Mouse (Mus musculus) A20 (cell line): ENCODE results near the gene Jazf1.
A peak's percentile ranks its signal among the peaks of the same experiment; 100 is the strongest.

Source experiments
- DNase-seq: peaks from one replicate; pipeline ENCODE4 v3.0.0-alpha.2; 2011; ENCODE audit warnings: low read depth, low spot score

Gene Jazf1

DNA sequence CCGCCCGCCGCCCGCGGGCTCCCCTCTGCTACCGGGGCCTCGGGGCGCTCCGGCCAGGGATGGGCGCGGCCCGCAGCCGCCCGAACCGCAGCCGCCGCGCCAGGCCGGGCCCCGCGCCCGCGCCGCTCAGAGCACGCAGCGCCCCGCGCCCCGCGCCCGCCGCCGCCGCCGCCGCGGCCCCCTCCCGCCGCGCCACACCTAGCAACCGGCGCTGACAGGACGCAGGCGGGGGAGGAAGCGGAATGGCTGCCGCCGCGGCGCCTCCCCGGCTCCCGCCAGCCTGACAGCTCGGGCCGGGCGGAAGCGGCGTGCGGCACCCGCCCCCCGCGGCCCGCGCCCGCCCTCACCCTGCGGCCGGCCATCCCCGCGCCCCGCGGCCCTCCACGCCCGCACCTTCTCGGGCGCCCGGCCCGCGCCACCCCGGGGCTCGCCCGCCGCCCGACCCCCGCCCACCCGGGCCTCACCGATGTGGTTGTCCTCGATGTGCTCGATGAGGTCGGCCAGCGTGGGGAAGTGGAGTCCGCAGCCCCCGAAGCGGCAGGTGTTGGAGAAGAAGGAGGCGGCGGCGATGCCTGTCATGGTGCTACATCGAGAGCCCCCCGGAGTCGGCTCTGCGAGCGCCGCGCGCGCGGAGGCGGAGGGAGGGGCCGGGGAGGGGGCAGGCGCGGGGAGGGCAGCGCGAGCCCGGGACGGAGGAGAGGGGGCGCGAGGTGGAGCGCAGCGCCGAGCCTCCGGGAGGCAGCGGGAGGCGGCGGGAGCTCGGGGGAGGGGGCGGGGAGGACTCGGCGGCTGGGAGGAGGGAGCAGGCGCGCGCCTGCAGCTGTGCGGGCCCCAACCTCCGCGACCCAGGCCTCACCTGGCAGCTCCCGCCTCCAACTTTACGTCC, at the start of gene Jazf1:
Gene Jazf1 (minus strand): TSS at position 643 of the 886 bp plus-strand sequence.
- peak; percentile 68 for DNase-seq

DNA sequence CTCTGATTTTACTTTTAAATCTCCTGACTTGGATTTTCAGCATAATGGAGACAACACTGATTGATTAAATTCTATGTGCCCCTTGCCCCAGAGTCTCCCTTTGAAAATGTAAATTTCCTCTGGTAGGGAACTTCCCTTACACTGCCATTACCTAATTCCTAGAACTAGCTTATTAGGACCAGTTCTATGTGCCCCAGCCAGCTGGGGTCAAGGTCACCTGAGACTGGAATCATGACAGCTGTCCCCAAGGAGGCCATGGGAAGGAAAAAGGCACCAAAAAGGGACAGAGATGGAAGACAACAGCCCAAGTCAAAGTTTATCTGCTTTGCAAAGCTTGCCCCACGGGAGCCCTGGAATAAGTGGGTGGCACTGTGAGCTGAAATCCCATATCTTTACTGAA, 49.4 kb upstream of the Jazf1 start:
- DNase-seq, result no peak

DNA sequence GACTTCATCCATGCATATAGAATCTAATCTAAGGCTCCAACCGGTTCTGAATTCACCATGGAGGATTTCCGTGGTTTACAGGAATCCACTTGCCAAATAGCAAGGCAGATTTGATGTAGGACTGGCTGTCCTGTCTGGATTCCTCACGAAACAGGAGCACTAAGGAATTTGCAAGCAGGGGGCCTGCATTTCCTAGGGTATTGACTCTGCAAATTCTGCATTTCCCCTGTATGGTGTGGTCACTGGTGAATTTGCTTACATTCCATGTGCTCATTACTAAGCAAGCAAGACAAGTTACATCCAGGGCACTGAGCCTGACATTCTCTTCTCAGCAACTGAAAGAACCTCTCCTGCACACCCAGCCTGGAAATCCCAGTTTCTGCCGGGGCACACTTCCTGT, 18.4 kb upstream of the Jazf1 start:
- DNase-seq, result no peak

DNA sequence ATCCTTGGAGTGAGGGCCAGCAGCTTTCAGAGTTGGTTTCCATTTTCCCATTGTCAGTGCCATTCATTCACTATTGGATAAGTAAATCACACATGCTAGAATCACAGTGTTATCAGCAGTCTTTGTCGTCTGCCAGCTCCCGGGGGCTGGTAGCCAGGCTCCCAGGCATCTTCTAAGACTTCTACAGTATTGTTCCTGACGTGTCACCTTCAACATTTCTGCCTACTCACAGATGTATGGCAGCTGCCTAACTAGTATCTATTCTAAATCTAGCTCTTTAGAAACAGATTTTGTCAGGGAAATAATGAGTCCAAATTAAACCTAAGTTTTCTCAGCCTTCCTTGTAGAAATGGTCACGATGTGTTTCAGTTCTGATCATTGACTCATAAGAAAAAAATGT, 12.8 kb upstream of the Jazf1 start:
- no peak for DNase-seq

DNA sequence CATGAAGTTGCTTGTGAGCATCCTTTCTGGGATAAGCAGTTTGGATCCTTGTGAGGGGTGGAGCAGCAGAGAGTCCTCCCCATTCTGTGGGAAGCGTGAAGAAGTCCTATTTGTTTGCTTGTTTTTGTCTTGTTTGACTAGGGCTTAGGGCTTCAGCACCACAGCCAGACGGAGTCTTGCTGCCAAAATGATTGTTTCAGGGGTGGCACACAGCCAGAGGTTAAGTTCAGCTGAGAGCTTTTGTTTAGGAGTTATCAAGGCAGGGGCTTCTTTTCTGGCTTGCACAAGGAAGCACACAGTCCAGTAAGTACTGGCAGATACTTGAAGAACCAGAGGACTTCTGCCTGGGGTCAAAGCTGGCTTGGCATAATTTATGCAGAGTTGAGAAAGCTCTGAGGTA, 10.2 kb upstream of the Jazf1 start:
- DNase-seq, result no peak

DNA sequence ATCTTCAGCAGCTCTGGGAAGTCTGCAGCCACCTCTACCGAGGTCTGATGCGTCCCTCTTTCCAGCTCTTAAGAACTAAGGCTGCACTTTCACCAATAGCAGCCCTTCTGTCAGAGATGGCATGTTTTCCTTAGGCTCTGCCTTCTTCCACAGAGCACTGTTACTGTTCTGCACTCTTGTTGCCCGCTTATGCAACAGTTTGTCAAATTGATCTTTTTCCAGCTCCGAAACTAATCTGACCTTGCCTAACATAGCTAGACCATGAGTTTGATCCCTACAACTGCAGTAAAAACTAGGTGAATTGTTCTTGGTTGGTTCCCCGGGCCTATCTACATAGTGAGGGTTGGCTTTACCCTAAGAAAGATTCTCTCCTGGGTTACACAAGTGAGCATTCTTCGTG, 3.3 kb upstream of the Jazf1 start:
- no peak for DNase-seq

DNA sequence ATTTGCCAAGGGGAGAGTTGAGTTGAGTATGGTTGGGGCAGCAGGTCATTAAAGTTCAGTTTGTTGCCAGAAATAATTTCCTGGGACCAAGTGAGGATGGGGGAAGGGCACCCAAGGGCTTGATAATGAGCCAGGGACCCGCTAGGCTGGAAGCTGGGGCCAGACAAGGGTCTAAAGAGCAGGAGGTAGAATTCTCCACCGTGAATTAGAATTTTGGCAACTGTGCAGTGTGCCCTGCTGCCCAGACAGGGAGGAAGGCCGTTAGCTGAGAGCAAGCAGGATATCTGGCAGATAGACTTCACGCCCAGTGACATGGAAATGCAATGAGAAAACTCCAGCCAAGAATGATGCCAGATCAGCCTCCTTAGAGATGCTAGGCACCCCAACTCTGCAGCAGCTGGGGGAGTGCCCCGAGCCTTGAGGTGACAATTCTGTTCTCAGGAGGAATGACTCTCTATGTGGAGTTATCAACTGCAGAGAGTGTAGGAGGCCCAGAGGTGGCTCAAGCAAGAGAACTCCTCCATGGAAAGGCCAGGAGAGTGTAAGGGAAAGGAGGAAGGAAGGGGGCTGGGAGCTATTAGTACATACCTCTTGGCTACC, 1.6 kb upstream of the Jazf1 start:
- no peak for DNase-seq

DNA sequence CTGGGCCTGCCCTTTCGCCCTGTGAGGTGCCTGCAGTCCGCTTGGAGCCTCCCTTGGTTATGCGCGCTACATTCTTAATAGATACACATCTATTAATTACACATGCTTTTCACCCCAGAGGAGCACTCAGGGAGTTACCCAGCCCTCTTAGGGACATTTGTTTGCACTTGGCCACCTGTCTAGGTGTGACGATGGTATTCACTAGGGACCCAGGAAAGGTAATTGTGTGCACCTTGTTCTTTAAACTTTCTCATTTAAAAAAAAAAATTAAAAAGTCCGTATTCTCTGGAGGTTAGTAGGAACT, 396 bp upstream of the Jazf1 start:
- no peak for DNase-seq

DNA sequence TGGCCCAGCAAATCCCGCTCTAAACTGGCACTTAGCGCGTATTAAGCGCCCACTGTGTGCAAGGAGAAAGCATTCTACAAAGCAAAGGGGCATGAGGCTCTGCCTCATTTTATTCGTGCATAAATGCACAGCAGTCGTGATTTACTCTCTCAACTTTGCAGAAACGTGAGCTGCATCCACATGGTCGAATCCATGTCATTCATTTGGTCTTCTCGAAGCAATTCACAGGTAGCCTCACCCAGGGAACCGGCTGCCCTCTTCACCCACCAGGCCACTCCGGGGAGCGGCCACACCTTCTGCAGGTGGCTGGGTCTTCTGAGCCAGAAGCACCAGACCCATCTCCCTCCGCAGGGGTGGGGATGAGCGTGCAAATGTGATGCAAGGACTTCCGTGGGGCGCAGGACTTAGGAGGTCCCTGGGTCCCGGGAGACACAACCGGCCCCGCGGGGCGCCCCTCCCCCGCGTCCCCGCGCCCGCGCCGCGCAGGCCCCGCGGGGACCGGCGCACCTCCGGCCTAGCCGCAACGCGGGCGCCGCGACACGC, 914 bp downstream of the Jazf1 start:
- DNase-seq, result peak; percentile 57

DNA sequence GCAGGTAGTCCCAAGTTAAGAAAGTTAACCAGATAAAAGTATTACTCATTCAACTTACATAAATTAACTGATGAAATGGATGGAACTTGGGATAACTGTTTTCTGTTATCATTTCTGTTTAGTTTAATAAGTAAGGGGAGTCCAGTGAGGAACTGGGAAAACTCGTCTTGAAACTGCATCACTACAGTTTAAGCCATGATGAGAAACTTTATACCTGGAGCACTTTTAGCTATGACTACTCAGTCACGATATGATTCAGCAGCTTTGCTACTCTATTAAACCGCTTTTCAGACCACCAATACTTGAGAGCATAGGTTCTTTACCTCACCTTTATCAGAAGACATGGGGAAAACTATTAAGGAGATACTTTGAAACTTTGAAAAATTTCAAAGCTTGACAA, 1.5 kb downstream of the Jazf1 start:
- no peak for DNase-seq

DNA sequence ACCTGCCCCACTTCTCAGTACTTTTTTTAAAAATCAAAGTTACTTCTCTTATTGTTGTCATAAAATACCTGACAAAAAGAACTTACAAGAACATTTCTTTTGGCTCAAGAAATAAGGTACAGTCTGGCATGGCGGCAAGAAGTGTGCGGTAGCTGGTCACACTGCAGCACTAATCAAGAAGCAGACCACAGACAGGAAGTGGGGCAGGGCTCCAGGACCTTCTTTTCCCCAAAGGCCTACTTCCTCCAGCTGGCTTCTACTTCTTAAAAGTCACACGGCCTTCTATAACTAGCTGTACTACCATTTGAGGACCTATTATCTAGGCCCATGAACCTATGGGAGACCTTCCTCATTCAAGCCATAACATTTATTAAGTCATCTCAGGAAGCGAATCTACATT, 4.4 kb downstream of the Jazf1 start:
- DNase-seq, result peak; percentile 27

DNA sequence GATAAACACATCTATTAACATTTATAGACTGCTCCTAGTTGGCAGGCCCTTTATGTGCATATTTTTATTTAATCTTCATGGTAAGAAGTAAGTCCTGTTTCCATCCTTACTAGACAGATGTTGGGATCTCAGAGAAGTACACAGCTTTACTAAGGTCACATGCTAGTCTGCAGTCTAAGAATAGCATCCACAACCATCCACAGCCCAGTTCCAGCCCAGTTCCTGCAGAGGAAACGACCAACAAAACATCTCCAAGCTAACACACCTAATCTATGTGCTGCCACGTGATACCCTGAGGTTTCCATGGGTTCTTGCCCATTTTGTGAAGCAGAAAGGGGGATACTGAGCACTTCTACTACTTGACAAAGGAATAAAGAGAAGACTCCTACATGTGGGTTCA, 13.5 kb downstream of the Jazf1 start:
- DNase-seq, result no peak

DNA sequence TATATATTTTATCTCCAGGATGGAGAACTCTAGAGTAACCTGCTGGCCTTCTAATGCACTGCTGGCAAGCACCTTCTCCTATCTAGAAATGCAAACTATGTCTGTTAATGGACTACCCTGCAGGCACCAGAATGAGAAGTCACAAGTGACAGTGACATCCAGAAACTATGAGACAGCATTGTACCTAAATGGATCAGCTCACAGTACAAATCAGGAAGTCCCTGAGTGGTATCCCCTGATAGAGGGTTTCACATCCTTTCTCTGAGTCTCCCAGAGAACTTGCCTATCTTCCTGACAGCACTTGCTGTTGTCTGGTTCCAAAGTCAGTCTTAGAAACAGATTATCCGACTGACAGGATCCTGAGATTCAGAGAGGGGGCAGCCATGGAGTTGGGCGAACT, 22.9 kb downstream of the Jazf1 start:
- DNase-seq, result peak; percentile 21

DNA sequence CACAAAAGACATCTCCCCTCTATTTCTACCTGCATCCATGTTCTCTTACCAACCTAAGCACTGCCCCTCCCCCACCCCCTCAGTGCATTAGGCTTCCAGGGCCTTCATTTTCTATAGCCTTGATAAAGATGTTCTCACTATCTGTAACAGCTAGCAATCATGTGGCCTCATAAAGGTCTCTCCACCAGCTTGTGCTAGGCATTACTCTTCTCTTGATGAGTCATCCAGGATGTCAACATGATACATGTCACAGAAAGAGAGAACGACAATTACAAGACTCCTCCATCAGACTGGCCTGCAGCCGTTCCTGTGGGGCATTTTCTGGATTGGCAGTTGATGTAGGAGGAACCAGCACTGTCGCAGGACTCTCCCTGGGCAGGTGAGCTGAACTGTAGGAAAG, 30.3 kb downstream of the Jazf1 start:
- peak; percentile 41 for DNase-seq

DNA sequence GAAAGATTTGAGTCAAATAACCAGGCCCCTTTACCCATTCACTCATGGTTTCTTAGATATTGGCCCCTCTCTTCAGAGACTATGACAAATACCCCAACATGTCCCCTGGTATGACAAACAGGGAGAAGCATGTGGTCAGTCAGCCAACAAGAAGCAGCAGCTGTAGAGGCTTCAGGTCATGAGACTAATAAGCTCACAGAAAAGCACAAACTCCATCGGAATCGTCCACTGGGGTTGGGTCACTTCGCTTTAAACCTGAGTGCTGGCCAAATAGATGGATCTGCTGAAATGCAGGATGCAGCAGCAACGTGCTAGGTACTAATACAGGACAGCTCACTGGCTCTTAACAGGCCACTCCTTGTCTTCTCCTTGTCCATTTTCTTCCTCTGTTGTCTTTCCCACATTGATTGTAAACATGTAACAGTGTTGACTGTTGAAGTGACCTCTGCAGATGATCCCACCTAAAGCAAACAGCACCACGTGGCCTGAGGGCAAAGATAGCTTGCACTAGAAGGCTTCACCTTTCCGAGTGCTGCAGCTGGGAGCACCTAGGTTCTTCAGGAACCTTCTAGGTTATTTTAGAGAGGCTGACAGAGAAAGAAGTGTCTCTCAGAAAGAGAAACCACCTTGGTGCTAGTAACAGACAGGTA, 33.9 kb downstream of the Jazf1 start:
- no peak for DNase-seq

DNA sequence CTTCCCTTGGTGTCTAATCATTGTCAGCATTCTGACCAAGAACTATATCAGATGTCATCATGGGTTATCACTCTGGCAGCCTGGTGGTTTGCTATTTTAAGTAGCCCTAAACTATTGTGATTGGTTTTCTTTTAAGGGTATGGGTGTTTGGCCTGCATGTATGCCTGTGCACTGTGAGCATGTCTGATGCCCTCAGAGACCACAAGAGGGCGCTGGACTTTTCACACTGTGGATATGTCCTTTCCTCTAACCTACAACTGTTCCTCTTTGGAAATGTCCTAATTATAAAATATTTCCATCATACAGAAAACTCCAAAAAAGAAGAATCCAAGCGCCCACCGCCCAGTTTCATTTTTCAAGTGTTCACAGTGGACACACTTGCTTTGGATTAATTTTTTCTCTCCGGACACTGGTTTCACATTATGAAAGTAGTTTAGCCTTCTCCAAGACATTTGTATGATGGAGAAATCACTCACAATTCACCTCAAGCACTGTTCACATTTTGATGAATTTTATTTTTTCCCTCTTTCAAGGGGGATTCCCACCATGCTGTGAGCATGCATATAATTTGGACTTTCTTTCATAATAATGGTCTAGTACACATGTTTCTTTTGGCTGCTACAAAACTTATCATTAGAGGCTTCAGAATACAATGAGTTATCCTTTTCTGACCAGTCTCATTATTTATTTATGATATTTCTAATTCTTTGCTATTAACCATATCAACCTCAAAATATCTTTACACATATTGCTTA, 35.5 kb downstream of the Jazf1 start:
- peak; percentile 53 for DNase-seq

DNA sequence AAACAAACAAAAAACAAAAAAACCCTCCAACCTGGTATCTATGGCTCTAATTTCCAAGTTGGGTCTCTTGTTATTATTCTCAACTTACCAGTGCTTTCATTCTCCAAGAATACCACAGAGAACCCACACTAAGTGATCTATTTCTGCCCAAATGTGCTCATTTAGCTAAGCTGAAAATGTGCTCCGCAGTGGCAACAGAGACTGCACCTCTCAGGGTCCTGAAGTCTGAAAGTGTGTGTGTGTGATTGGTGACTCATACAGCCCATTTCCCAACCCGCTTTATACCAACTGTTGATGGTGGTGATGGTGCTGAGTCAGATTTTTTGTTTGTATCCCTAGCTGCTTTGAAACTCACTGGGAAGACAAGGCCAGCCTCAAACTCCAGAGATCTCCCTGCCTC, 46.4 kb downstream of the Jazf1 start:
- no peak for DNase-seq

DNA sequence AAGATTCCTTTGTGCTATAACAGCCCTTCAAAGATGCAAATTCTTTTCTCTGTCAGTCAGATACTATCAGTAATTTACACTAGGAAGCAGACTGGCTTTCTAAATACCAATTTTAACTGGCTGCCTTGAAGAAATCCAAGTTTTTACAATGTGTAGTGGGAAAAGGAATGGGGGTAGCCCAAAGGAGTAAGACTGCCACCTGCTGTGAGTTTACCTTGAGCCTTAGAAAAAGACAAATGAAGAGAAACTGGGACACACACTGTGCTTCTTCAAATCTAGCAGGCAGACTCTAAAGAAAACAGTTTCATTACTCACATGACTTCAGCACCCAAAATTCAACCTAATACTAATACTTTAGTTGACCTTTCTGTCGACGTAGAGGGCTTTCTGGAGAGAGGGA, 47.4 kb downstream of the Jazf1 start:
- no peak for DNase-seq

DNA sequence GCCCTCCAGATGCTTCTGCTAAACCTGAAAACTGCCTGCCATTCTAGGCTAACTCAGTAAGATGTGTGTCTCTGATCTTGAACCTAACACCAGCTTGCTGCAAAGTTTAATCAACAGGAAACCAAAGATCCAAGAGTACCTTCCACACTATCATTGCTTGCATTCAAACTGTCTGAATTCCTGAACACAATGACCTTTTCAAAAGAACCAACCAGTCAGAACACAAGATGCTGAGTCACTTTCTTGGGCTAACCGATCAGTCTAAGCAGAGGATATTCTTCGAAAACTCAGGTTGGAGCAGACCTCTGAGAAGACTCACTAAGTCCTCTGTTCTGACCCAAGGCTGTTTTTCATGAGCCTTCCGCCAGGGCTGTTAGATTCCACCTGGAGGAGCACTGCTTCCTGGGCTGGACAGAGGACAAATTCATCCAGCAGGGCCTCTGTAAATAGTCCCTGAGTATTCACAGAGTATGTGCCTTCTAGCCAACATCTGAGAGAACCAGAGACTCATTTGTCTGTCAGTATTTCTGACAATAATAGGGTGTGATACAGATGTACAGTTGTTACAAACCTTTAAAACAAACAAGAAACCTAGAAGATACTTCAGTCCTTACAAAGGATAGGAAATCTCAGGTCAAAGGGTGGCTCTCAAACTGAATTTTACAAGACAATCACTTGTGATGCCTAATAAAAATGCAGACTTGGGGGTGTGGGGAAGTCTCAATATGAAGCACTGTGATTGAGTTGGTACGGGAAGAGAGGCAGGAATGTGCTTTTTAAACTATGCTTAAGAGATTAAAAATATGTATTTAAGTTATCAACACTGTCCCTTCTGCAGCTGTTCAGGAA, 50.9 kb downstream of the Jazf1 start:
- no peak for DNase-seq

DNA sequence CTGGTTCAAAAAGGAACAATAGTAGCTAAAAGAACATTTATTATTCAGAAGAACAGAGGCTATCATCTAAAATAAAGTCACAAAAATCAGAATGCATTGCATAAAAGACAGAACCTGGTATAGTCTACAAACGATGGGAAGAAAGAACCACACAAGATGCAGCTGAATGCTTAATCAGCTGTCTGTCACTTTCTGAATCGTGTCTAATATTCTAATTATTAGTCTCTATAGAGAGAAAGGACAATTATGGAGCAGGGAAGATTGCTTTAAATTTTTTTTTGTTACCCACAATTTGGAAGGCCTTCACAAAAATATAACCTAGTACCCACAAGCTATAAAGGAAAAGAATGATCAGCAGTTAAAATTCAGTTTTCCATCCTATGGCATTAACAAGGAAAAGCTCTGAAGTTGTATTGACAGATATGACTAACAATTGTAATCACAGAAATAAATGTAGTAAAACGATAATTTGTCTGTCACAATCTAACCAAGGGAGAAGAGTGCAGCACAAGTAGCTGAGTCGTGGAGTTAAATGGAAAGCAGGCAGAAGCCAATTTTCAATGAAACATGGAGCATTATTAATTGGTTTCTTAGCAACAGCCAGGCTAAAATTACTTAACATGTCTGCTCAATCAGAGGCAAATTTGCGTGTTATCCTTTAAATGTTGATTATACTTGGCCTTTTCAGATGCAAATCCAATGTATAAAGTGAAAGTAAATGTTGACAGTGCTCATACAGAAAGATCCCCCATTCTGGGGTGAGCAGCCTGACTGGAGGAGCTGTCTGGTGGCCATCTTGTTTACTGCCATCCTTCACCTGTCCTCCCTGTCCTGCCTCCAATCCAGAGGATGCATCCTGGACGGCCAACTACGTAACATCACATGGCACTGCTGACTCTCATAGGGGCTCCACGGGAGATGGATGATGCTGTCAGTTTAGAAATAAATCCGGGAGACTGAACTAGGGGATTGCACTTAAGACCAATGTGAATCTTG, 53.7 kb downstream of the Jazf1 start:
- no peak for DNase-seq
